Mouse (Mus musculus) testis, adult 2 months (tissue): Measurements from ENCODE around the gene Cadps2.

Experiments used
- CTCF ChIP-seq: fragments of 200-500 bp; IDR thresholded peaks from 2 replicates; pipeline ENCODE4 v1.5.1; 2012; ENCODE audit warnings: low read depth, mild to moderate bottlenecking, inconsistent platforms, low read length, moderate library complexity; ENCODE audit not compliant: control insufficient read depth, insufficient read depth, insufficient replicate concordance
- POLR2A ChIP-seq: fragments of 200-500 bp; IDR thresholded peaks from 2 replicates; pipeline ENCODE4 v1.6.1; 2012; ENCODE audit warnings: low read depth, mild to moderate bottlenecking, inconsistent platforms, low read length, moderate library complexity; ENCODE audit not compliant: control insufficient read depth

GRCm38 (mm10) chr6:23246790-23247511 is 592.3 kb downstream of the Cadps2 start:
- TF ChIP-seq POLR2A (no peak), CTCF (no peak)
